Mouse (Mus musculus): ENCODE measurements at regions not wholly inside any gene's neighbourhood (a gene's known extent, or its start where the extent isn't known, plus 50 kb on each side); places are given as distances from the start of the nearest gene placed in this dataset.

DNA sequence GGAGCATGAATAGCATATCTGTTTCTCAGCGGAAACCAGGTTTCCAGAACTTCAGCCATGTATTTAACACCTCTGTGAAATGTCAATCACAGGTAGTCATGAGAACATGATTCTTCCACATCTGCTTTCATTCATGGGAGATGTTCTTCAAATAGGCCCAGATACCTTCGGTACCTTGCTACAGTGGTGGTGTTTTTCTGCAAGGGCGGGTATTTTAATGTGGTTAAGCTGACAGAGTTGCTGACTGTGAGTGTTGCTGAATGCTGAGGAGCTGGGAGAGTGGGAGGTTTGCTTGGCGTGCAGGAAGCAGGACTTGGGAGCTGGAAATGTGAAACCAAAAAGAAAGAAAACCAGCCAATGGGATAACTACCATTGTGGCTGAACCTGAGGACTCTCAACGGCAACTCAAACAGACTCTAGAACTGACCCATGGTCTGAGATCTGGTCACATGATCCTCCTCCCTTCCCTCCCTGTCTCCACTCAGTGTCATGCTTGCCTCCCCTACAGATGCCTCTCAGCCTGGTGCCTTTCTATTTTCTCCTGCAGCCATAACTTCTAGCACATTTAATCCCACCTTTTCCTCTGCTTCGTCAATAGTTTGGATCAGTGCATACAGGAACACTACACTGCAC lies 317.0 kb upstream of the Pard3b start:
- DNase-seq (ENCODE audit: low spot score), result no peak

DNA sequence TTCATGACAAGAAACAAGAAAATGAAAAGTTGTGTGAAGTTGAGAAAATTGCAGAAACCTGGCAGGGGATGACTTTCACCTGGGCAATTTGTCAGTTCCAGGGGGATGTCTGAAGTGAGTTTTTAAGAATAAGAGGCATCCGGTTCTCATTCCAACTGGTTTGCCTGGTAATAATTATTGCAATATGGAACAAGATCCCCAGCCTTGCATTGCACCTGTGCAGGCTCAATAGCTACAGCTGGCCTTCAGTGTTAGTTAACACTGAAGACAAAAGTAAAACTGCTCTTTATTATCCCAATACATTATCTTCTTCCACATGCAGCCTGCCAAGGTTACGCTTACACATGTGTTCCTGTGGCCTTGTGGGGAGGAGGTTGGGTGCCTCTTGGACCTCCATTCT lies 307.2 kb upstream of the Pard3b start:
- no peak for DNase-seq (ENCODE audit: low spot score)

DNA sequence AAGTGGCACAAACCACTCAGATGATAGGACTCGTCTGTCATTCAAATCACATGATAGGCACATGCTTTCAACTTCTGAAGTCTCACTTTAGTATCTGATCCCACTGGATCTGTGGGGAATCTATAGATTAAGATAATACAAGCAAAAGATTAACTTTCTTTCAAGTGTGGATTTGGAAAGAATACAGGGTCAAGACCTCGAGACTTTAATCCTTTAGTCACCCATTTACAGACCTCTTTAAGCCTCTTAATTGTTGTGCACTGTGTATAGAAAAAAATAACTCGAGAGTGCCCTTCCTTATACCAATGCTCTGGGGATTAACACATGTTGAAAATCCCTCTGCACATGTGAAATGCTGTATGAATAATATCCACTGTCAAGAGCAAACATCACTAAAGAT lies 306.7 kb upstream of the Pard3b start:
- DNase-seq (ENCODE audit: low spot score), result no peak

DNA sequence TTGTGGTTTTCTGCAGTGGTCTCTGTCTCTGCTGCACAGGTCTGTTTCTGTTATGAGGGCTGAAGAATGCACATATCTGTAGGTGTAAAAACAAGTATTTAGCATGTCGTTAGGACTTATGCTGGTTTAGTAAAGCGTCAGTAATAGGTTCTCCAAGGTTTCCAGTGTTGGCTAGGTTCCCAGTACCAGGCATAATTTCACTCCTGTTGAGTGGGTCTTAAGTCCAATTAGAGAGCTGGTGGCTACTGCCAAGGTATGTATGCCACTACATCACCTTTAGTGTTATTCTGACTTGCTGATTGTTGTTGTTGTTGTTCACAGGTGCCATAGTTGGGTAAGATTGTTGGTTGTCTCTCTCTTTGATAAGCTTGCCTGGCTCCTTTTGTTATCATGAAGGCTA lies 302.3 kb upstream of the Pard3b start:
- no peak for DNase-seq (ENCODE audit: low spot score)

DNA sequence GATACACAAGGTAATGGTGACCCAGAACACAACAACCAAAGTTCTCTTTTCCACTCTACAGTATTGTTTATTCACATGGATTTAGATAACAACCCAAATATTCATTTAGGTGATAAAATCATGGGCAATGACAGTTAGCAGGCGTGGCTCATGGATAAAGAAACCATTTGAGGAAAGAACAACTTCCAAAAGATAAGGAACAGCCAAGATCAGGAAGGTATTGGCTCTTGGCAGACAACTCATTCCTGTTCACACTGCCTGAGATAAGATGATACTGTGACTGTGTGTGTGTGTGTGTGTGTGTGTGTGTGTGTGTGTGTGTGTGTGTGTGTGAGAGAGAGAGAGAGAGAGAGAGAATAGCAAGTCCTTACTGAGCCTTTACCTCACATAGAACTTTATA lies 285.7 kb upstream of the Pard3b start:
- DNase-seq (ENCODE audit: low spot score), result no peak

DNA sequence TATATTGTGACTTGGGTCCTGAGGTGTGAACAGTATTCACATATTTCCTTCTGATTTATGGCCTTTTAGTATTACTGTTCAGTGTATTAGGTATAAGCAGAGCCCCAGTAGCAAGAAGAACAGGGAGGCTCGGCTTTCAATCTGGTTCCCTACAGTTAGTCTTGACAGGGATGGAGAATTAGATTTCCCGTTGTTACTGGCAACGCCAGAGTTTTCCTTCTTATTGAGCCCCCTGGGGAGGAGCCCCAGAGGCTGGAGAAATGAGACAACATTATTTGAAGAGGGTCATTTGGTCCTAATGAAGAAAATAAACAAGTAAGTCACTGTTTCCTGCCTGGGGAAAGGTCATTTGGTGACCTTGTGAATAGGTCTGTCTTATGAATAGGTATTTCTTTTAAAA lies 285.1 kb upstream of the Pard3b start:
- DNase-seq (ENCODE audit: low spot score), result no peak

DNA sequence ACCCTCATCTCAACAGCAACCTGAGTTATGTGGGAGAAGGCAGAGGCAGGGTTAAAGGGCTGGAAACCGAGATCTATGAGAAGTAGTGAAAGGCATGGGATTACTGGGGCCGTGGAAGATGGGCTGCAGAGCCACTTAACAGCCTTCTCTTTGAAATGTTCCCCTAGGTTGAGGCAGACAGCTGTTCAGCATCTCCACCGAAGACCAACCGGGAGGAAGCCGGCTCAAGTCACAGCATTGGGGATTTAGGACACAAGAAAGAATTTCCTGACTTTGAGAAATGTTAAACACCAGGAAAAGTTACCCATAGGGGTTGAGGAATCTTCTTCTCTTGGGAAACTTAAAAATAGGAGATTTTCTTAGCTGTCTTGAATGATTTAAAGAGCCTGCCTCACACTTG lies 283.4 kb upstream of the Pard3b start:
- DNase-seq (ENCODE audit: low spot score), result no peak

DNA sequence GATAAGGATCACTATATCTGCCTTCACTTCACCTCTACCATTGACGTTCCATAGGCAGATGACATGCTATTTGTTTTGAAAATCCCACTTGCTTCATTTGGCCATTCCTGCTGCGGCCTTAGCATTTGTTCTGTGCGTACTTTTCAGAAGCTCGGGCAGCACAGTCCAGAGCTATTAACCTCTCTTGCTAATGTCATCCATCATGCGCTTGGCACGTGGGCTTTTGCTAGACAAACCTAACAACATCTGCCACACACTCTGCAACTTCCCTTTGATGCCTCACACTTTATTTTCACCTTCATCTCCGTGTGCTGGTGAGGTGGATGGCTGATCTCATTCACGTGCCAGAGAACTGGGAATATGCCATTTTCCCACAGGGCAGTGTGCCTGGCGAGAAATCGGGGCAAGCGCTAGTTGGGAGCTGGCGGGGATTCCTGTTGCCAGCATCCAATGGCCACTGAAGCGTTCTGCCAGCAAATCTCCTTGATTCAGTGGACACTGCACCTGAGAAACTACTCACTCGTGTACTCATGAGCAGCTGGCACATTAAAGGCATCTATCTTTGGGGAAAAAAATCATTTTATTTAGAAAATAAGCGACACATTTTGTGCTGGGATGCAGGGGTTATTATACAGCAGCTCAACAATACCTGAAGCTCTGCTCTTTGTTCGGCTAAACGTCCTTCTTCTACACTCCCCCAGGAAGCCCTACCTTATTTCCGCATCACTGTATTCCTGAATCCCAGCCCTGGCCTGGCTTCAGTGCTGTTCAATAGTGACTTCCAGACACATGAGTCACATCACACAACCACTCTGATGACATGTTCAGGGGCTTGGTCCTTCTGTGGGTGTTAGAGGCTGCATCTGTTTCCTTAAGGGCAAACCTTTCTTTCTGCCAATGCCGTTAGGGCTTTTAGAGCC lies 279.4 kb upstream of the Pard3b start:
- no peak for DNase-seq (ENCODE audit: low spot score)

DNA sequence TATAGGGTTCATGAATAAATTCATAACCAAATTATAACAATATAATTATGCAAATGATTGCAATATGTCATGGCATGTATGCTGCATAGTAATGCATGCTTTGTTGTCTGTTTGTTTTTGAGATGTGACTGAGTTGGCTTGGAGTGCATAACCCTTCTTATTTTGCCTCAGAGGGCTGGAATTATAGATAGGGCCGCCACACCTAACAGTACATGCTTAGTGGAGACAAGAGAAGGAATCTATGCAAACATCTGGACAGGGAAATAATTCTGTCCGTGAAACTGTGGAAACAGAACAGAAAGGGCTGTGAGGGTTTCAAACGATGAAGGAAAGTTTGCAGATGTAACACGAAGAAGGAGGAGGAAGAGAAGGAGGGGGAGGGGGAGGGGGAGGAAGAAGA lies 266.0 kb upstream of the Pard3b start:
- DNase-seq (ENCODE audit: low spot score), result no peak

DNA sequence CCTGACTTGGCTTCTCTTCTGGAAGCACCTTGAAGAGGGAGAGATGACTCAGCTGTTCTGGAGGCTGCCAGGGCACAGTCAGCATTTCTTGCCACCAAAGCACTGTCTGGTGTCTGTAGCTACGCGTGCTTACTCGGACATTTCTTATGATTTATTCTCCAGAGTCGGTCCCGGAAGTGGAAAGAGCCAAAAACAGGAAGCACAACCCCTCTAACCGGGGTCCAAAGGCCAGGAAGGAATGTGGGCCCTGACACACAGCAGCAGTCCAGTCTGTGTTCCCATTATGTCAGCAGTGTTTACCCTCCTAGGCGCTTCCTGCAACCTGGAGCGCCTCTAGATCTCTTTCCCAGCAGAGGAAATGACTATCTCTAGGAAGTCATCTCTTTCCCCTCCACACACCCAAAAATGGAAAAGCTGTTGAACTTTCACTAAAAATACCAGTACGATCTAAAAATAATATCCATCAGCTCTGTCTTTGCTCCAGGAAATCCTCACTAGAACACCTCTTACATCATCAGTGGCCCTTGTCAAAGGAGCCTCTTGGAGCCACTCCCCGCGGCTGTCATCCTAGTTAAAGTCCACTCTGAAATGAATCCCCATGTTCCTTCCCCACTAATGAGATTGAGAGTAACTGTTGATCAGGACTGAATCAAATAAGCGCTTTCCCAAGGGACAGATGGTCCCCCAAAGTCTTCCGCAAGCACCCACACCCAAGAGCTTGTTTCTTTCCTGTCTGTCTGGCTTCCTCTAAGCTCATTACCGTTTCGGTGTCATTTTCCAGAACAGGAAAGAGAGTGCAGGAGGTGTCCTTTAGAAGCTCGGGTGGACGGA lies 264.7 kb upstream of the Pard3b start:
- no peak for DNase-seq (ENCODE audit: low spot score)

DNA sequence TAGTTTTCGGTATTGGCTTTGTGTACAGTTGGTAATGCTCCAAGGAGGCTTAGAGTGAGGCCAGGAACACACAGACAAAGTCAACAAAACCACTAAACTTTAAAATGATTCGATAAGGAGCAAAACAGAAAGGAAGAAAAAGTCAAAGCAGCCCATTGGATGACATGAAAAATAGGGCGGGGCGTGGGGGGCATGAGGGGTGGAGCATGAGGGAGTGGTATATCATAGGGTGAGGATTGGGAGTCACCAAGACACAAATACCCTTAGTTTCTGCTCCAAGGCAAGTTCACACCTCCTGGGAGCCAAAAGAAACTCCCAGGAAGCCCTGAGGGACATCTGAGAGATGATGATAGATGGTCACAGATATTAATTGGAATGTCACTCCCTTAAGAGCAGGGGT lies 262.2 kb upstream of the Pard3b start:
- DNase-seq (ENCODE audit: low spot score), result no peak

DNA sequence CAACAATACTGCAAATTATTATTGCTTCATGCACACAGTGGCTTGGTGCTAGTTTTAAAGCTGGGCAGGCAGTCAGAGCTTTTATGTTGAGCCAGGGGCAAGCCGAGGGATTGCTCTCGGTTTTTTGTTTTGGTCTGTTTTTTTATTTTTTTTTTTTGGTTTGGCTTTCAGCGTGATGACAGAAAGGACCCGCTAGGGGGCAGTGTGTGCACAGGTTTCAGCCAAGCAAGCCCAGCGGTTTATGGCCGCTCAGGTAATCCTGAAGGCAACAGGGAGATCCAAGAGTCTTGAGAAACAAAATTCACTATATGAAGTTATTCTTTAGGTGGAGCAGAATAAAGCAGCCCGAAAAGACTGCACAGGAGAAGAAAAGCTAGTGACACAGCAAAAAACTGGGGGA lies 261.6 kb upstream of the Pard3b start:
- DNase-seq (ENCODE audit: low spot score), result no peak

DNA sequence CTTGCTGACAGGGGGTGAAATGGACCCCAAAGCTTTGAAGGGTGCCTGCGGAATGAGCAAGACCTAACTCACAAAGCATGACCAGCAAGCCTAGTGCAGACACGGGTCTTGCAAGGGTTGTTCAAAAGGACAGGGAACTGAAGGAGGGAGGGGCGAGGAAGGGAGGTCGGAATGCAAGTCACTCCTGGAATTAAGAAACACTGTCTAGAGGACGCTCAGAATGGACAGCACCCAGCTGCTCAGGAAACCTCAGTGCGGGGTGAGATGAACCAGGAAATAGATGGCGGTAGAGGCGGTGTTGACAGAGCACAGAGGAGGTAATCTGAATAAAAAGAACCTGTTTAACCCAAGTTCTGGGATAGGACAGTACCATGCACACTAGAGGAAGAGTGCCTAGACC lies 260.4 kb upstream of the Pard3b start:
- DNase-seq (ENCODE audit: low spot score), result no peak

DNA sequence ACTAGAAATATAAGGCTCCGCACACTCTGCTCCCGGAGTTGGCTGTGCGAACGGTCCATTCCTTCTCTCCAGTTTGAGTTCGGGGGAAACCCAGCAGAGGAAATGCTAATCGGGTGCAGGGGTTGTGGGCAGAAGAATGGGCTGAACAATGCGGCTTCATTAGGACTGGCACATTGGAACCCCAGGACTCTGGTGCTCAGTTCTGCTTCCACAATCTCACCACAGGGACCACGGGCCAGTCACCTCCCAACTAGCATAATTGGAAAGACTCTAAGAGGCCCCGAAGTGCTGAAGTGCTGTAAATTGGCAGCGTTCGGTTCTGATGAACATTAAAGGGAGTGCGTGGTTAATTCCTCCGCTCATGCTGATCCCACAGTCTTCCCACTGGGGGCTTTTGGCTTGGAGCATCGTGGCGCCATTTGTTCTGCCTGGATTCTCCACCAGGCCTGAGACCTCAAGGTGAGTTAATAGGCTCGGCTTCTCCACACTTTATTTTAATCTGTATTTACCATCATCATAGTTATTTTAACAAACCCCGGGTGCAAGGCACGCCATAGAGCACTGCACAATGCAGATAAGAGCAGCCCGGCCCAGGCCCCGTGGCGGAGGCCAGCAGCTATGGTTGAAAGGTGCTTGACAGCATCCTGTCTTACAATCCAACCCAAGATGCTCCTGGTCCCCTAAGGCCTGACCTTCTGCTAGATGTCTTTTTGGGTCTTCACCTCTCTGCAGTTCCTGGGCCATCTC lies 258.7 kb upstream of the Pard3b start:
- DNase-seq (ENCODE audit: low spot score), result no peak

DNA sequence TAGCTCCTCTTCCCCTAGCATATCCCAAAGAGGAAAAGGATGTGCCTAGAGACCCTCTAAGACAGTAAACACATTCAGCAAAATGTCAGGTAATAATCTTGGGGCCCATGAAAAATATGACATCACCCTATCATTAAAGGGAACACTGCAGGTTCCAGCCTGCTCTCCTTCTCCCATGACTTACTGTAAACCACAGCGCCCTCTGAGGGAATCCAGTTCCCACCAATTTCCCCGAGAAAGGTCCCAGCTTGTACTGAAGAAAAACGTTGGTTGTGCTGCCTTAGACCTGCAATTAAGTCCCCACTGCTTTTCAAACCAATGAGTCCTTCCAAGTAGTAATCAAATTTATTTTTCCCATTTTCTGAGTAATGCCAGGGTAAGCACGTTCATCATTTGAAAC lies 251.0 kb upstream of the Pard3b start:
- no peak for DNase-seq (ENCODE audit: low spot score)

DNA sequence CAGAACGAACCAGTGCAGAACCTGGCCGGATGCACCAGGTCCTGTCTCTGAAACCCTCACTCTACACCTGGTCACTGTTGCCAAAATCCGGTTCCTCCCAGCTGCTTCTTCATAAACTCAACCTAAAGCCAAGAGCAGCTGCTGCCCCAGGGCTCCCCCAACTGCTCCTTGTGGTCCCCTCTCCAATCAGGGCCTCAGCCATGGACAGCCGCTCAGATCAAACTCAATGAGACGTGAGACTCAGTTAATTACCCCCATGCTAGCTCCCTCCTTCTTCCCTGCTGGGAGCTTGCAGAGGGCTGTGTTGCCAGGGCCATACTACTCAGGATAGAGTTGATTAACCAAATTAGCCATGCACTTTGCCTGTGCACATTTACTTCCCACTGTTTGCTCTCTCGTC lies 240.8 kb upstream of the Pard3b start:
- DNase-seq (ENCODE audit: low spot score), result no peak

DNA sequence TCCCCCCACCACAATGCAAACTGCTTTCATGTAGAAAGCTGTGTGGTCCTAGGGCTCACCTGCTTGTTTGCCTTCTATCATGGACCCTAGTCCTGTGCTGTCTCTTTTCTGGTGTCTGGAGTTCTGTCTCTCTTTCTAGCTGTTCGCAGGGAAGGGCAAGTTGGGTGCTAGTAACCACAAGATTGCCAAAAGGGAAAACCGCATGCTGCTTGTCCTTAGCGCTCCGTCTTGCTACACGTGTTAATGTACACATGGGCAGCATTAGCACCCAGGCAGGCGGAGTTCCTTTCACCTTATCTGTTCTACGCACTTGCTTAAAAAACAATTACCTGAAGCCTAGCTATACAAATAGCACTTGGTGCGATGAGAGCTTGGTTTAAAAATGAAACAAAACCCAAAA lies 236.3 kb upstream of the Pard3b start:
- no peak for DNase-seq (ENCODE audit: low spot score)

DNA sequence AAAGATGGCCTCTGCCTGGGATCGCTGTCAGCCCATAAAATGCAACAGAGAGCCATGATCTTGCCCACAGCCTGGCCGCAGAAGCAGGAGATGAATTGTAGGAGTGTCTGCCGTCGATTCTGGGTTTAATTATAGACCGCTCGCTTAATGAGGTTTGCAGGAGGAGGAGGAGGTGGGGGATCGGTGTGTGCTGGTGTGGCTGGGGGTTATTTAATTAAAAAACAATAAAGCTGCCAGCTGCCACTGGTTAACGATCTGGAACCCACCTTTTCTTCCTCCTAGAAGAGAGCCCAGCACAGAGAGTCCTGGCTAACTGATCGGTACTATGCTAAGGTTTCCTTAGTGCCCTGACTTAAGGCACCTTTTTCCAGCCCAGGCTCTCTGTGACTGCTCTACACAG lies 231.4 kb upstream of the Pard3b start:
- no peak for DNase-seq (ENCODE audit: low spot score)

DNA sequence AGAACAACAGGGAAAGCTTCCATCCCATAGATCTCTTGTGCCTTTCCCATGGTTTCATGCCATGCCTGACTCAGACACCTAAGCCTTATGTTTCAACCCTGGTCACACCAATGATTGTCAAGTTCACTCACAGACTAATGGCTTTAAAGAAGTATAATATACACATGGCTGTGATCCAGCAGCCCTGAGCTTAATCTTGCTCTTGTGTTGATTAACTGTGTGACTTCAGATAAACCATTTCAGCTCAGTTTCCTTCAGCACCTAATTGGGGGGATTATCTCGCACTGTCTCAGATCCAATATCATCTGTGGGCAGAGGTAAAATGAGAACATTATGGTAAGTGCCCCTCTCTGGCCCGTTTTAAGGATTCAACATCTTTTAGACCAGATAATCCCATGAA lies 223.9 kb upstream of the Pard3b start:
- DNase-seq (ENCODE audit: low spot score), result no peak

DNA sequence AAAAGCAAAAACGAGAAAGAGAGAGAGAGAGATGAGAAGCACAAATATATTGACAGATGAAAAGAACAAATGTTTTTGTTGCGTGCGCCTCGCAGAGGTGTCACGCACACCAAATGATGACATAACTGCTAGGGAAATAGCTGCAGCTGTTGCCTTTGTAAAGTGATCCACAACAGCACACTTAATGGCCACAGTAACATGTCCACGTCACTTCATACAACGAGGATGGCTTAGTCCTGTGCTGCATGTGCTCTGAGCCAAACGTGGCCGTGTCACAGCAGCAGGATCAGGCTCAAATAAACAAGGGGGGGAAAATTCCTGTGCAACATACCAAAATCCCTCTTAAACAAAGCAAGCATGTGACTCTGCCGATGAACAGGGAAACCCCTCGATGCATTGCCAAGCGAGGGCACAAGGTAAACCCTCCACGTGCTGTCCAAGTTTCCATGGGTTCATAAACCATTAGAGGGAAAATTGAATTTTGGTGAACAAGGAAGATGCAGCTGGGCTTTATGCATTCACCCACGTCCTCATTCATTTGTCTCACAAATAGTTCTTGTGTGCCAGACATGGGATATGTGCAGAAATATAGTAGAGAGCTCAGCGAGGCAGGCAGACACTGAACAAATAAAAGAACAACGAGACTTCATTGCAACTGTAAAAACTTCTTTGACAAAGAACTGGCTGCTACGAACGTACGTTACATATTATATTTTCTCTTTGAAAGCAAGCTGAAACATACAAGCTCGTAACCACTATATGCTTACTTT lies 223.0 kb upstream of the Pard3b start:
- DNase-seq (ENCODE audit: low spot score), result no peak

DNA sequence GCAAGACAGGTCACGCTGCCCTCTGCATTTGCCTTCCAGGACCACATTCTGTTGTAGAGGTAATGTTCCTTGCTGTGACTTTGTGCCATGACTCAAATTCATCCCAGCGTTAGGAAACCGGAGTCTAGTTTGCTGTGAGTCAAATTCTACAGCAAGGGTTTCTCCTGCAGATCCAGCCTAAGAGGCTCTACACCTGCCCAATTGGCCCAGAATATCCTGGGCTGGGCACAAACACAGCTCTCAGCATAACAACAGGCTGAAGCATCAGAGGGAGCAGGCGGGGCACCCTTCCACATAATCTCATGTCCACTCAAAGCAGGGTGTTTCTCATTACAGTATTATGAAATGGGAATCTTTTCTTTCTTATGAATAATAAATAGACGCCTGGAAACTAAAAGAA lies 220.2 kb upstream of the Pard3b start:
- DNase-seq (ENCODE audit: low spot score), result no peak
